Mouse (Mus musculus): ENCODE measurements around the gene 1700029J07Rik. TPM values are rescaled to one million over a fixed set of nuclear protein-coding genes. Genes with fewer than 3 reads are reported as not detected.

The 1700029J07Rik gene
- 2.0 and 2.2 TPM in 2 replicates for polyA plus RNA-seq (2015; fragmentation: Nextera tagmentation; extraction: Ambion mirVana)

DNA sequence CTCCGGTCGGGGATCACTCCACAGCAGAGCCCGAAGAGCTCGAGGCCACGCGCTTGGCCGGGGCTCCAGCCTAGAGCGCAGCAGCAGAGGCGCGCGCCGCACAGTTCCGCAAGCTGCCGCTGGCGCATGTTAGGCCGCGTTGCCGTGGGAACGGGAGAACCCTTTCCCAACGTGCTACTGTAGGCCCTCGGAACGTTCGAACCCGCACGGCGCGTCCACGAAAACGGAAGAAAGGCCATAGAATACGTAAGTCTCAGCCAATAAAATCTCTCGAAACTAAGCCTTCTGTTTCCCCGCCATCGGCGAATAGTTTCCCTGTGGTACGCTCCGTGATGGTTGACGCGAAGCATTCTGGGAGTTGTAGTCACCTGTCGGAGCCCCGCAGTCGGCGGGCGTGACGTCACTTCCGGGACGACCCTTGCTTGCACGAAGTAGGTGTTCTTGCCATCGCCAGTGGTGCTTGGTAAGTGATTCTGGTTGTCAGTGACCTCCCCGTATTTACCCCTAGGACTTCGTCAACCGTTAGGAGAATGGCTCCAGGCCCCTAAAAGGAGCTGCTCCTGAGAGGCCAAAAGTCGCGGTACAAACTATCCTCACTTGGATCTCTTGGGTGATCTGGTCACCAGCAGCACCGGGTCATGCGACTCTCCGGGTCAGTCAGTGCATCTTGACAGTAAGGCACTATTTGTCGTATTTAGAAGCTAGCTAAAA, at the start of gene 1700029J07Rik, which contains the start of gene Ufsp2:
Gene 1700029J07Rik, minus strand, starts transcription at position 127 of the 711 bp plus-strand sequence.
Gene Ufsp2, plus strand, starts transcription at position 403 of the 711 bp plus-strand sequence.
- under 1% methylated on average over 57 of the region's 57 CpGs for WGBS

GRCm38 (mm10) chr8:46024392-46024791, 49.3 kb upstream of the 1700029J07Rik start:
- 35% methylated on average over 4 of the region's 4 CpGs for WGBS
- H3K9me3 ChIP-seq: no peaks in the 10 kb centered on the region
- H3K36me3 ChIP-seq: no peaks in the 10 kb centered on the region
- no peak overlapping the region for H3K4me3 ChIP-seq
- H3K27ac ChIP-seq (replicated peaks): no peak overlapping the region
- no peaks in the 10 kb centered on the region for H3K27me3 ChIP-seq (replicated peaks)
- no peak for ATAC-seq (ENCODE audit: extremely low read depth, insufficient number of reproducible peaks, low FRiP score, low TSS enrichment)
- no peak overlapping the region for H3K4me2 ChIP-seq
- peaks cover 14% of the 10 kb centered on the region for H3K4me1 ChIP-seq
- no peak overlapping the region for H3K9ac ChIP-seq

More for the DNA sequence above, at the start of gene 1700029J07Rik, which contains the start of gene Ufsp2:
- peak within 1 kb of the TSS; percentile 83 for H3K4me2 ChIP-seq
- H3K27ac ChIP-seq (replicated peaks): peak within 1 kb of the TSS; percentile 79
- peak; percentile 87 for ATAC-seq (ENCODE audit: extremely low read depth, insufficient number of reproducible peaks, low FRiP score, low TSS enrichment)
- peak within 1 kb of the TSS; percentile 85 for H3K9ac ChIP-seq
- H3K9me3 ChIP-seq: peaks cover 8% of the 10 kb centered on the region; the same call in 1 of the 2 replicates
- peaks cover 31% of the 10 kb centered on the region for H3K36me3 ChIP-seq
- H3K4me3 ChIP-seq: peak within 1 kb of the TSS; percentile 77
- peaks cover 15% of the 10 kb centered on the region for H3K4me1 ChIP-seq
- H3K27me3 ChIP-seq (replicated peaks): no peaks in the 10 kb centered on the region

DNA sequence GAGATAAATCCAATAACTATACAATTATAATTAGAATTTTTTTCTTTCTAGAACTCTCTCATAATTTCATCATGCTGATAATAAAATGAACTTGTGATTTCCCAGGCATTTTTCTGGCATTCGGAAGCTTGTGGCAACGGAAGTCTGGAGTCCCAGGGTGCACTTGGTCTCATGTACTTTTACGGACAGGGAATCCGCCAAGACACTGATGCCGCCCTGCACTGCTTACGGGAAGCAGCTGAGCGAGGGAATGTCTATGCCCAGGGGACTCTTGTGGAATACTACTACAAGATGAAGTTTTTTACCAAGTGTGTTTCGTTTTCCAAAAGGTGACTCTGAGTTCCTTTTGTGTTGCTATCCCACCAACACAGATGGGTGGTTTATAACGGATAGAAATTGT, 47.7 kb upstream of the 1700029J07Rik start:
- no peak for ATAC-seq (ENCODE audit: extremely low read depth, insufficient number of reproducible peaks, low FRiP score, low TSS enrichment)
- H3K27ac ChIP-seq (replicated peaks): no peak overlapping the region

GRCm38 (mm10) chr8:46022203-46022602, 47.2 kb upstream of the 1700029J07Rik start:
- Histone ChIP-seq H3K9ac (no peak overlapping the region), H3K36me3 (no peaks in the 10 kb centered on the region), H3K9me3 (no peaks in the 10 kb centered on the region), H3K4me2 (no peak overlapping the region), H3K27ac (replicated peaks) (no peak overlapping the region), H3K27me3 (replicated peaks) (no peaks in the 10 kb centered on the region), H3K4me3 (no peak overlapping the region), H3K4me1 (peaks cover 14% of the 10 kb centered on the region)
- 79% methylated on average over 9 of the region's 9 CpGs for WGBS
- no peak for ATAC-seq (ENCODE audit: extremely low read depth, insufficient number of reproducible peaks, low FRiP score, low TSS enrichment)

More for the DNA sequence above, 47.7 kb upstream of the 1700029J07Rik start:
- Histone ChIP-seq H3K4me2 (no peak overlapping the region), H3K4me3 (no peak overlapping the region), H3K27me3 (replicated peaks) (no peaks in the 10 kb centered on the region), H3K9me3 (no peaks in the 10 kb centered on the region), H3K36me3 (no peaks in the 10 kb centered on the region), H3K9ac (no peak overlapping the region), H3K4me1 (peaks cover 14% of the 10 kb centered on the region)
- 87% methylated on average over 9 of the region's 9 CpGs for WGBS

DNA sequence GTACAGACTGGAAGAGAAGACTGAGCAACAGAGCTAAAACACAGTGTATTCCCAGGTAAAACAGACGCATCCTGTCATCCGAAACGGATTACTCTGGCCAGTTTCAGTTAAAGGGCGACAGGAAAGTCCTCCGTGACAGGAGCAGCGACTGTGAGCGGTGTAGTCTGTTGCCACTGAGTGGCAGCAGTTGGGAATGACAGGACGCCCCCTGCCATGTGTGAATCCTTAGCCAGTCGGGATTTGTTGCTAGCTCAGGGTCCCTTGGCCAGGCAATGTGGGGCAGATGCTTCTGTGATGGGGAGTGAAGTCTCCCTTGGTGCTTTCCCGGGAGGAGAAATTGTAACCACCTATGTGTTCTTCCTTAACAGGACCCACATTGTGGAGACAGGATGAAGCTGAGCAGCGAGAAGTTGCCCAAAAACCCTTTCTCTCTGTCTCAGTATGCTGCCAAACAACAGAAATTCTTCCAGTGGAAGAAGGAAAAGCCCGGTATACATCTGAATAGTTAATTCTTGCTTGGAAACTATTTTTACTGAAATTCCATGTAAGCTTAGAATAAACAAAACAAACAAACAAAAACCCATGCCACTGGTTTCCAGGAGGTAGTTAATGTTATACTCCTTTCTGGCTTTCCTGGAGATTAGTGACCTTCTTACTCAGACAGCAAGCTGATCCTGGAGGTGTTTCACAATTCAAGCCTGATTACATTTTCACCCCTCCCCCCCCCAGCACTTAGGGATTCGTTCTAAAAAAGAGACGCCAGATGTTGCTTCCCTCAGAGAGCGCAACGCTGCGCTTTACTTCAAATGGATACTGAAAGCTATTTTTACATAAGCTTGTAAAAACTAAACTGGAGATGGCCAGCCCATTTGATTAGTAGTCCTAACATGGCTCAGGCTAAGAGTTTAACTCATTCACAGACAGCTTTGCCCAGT, 36.0 kb upstream of the 1700029J07Rik start:
- Histone ChIP-seq H3K36me3 (no peaks in the 10 kb centered on the region), H3K4me1 (peaks cover 20% of the 10 kb centered on the region), H3K27ac (replicated peaks) (peak overlapping the region; percentile 82), H3K9ac (peak overlapping the region; percentile 70), H3K27me3 (replicated peaks) (no peaks in the 10 kb centered on the region), H3K9me3 (no peaks in the 10 kb centered on the region), H3K4me3 (peak overlapping the region; percentile 40), H3K4me2 (peak overlapping the region; percentile 68)
- 8% methylated on average over 17 of the region's 17 CpGs for WGBS
- no peak; the same call in 1 of the 2 replicates for ATAC-seq (ENCODE audit: extremely low read depth, insufficient number of reproducible peaks, low FRiP score, low TSS enrichment)

GRCm38 (mm10) chr8:46010306-46010705, 35.3 kb upstream of the 1700029J07Rik start:
- WGBS: 43% methylated on average over 2 of the region's 2 CpGs
- Histone ChIP-seq H3K4me2 (peak overlapping the region; percentile 68), H3K27me3 (replicated peaks) (no peaks in the 10 kb centered on the region), H3K9me3 (no peaks in the 10 kb centered on the region), H3K36me3 (no peaks in the 10 kb centered on the region), H3K27ac (replicated peaks) (peak overlapping the region; percentile 82), H3K4me3 (peak overlapping the region; percentile 40), H3K4me1 (peaks cover 27% of the 10 kb centered on the region), H3K9ac (peak overlapping the region; percentile 70)
- no peak; the same call in 1 of the 2 replicates for ATAC-seq (ENCODE audit: extremely low read depth, insufficient number of reproducible peaks, low FRiP score, low TSS enrichment)

DNA sequence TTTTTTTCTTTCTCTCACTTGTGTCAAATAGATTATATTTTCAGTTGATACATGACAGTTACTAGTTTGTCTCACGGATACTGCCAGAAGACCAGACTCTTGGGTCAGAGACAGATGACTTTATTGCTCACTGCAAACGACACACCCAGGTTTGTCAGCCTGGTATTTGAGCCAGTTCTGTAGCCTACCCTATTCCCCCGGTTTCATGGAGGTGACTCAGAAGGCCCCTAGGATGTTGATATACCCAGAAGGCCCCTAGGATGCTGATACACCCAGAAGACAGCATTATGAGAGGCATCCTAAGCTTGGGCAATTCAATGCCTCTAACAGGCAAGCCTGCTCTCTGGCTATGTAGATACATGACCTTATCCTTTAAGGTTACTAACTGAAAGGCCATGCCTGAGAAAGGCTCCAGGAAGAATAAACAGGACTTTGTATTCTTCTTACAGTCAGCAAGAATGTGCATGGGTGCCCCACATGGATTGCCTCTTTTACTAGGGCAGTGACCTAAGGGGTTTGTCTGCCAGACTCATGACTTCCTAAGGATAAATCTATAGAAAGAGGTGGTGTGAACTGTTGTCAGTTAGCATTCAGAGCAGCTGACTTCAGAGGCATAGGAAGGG, 32.1 kb upstream of the 1700029J07Rik start:
- no peak overlapping the region for H3K4me2 ChIP-seq
- no peak overlapping the region for H3K9ac ChIP-seq
- H3K27me3 ChIP-seq (replicated peaks): no peaks in the 10 kb centered on the region
- H3K4me1 ChIP-seq: peaks cover 32% of the 10 kb centered on the region
- no peak for ATAC-seq (ENCODE audit: extremely low read depth, insufficient number of reproducible peaks, low FRiP score, low TSS enrichment)
- H3K27ac ChIP-seq (replicated peaks): no peak overlapping the region
- no peak overlapping the region for H3K4me3 ChIP-seq
- WGBS: 76% methylated on average over 3 of the region's 3 CpGs
- H3K36me3 ChIP-seq: no peaks in the 10 kb centered on the region
- H3K9me3 ChIP-seq: no peaks in the 10 kb centered on the region

GRCm38 (mm10) chr8:46005596-46005995, 30.5 kb upstream of the 1700029J07Rik start, which contains the start of gene Ankrd37:
Ankrd37 (minus strand) TSS chr8:46005707.
- Histone ChIP-seq H3K36me3 (no peaks in the 10 kb centered on the region), H3K4me3 (peak within 1 kb of the TSS; percentile 15; the same call in 1 of the 2 replicates), H3K9ac (peak within 1 kb of the TSS; percentile 52), H3K4me2 (peak within 1 kb of the TSS; percentile 56), H3K27me3 (replicated peaks) (no peaks in the 10 kb centered on the region), H3K4me1 (peaks cover 21% of the 10 kb centered on the region), H3K27ac (replicated peaks) (peak within 1 kb of the TSS; percentile 84), H3K9me3 (no peaks in the 10 kb centered on the region)
- WGBS: 26% methylated on average over 4 of the region's 4 CpGs
- ATAC-seq (ENCODE audit: extremely low read depth, insufficient number of reproducible peaks, low FRiP score, low TSS enrichment): no peak

GRCm38 (mm10) chr8:45999784-46000705, 25.0 kb upstream of the 1700029J07Rik start:
- peak overlapping the region; percentile 93 for H3K4me2 ChIP-seq
- WGBS: 6% methylated on average over 55 of the region's 55 CpGs
- ATAC-seq (ENCODE audit: extremely low read depth, insufficient number of reproducible peaks, low FRiP score, low TSS enrichment): peak; percentile 99

More at GRCm38 (mm10) chr8:45999784-46000705, 25.0 kb upstream of the 1700029J07Rik start:
- H3K4me3 ChIP-seq: peak overlapping the region; percentile 66
- H3K9me3 ChIP-seq: no peaks in the 10 kb centered on the region
- peak overlapping the region; percentile 97 for H3K27ac ChIP-seq (replicated peaks)
- H3K27me3 ChIP-seq (replicated peaks): no peaks in the 10 kb centered on the region
- peak overlapping the region; percentile 85 for H3K9ac ChIP-seq
- H3K4me1 ChIP-seq: peaks cover 19% of the 10 kb centered on the region
- H3K36me3 ChIP-seq: peaks cover 26% of the 10 kb centered on the region

Data from heart, embryonic 13.5 days (tissue).